Mouse (Mus musculus) kidney, postnatal 0 days (tissue): ENCODE data around the gene Fam171a2. TPM values are rescaled to one million over a fixed set of nuclear protein-coding genes. Genes with fewer than 3 reads are reported as not detected.

Experiments
- ATAC-seq: fragments of 200-750 bp; cut with Nextera tagmentation; replicated peaks from 2 replicates; pipeline ENCODE4 v1.8.0; 2017; ENCODE audit warnings: low read depth, moderate number of reproducible peaks, moderate TSS enrichment, moderate library complexity; ENCODE audit not compliant: low FRiP score
- DNase-seq: peaks from one replicate; pipeline ENCODE4 v3.0.0-alpha.2; 2016; ENCODE audit warnings: low spot score
- H3K27ac ChIP-seq: fragments of 300-500 bp; sonication (generic); 2 replicates; pipeline ENCODE4 v1.5.1; 2014; ENCODE audit warnings: mild to moderate bottlenecking
- H3K27me3 ChIP-seq: fragments of 300-500 bp; sonication (generic); 2 replicates; pipeline ENCODE4 v1.6.1; 2014; ENCODE audit warnings: low read length, mixed read lengths; ENCODE audit not compliant: insufficient read depth
- H3K36me3 ChIP-seq: fragments of 300-500 bp; sonication (generic); 2 replicates; pipeline ENCODE4 v1.6.1; 2014; ENCODE audit warnings: low read length, mixed read lengths; ENCODE audit not compliant: insufficient read depth
- H3K4me1 ChIP-seq: fragments of 300-500 bp; sonication (generic); replicated peaks from 2 replicates; pipeline ENCODE4 v1.6.1; 2014; ENCODE audit warnings: antibody characterized with exemption, low read length, mixed read lengths; ENCODE audit not compliant: insufficient read depth
- H3K4me2 ChIP-seq: fragments of 300-500 bp; sonication (generic); 2 replicates; pipeline ENCODE4 v1.6.1; 2014; ENCODE audit warnings: mild to moderate bottlenecking, low read length, moderate library complexity, mixed read lengths
- H3K4me3 ChIP-seq: fragments of 300-500 bp; sonication (generic); replicated peaks from 2 replicates; pipeline ENCODE4 v1.5.1; 2014; ENCODE audit warnings: low read depth, low read length
- H3K9ac ChIP-seq: fragments of 300-500 bp; sonication (generic); 2 replicates; pipeline ENCODE4 v1.6.1; 2014; ENCODE audit warnings: low read depth, low read length
- H3K9me3 ChIP-seq: fragments of 300-500 bp; sonication (generic); replicated peaks from 2 replicates; pipeline ENCODE4 v1.6.1; 2016; ENCODE audit warnings: low read length, inconsistent platforms, mixed read lengths
- CTCF ChIP-seq: IDR thresholded peaks from 2 replicates; pipeline ENCODE4 v1.5.1; 2016; ENCODE audit warnings: antibody characterized with exemption, low read depth, mild to moderate bottlenecking, moderate library complexity
- WGBS: fragments of 180-500 bp; shearing (Covaris S2); extraction: QIAGEN DNeasy Blood & Tissue Kit; methylation state at CpG from one replicate; pipeline ENCODE4 v1.1.7; 2014; 5-methylcytosine and 5-hydroxymethylcytosine counted together
- polyA plus RNA-seq: library from polyadenylated mRNA; unstranded; fragments of >200 nt; fragmentation: Nextera tagmentation; extraction: Ambion mirVana; gene quantifications from 2 replicates; pipeline ENCODE4 v1.2.1, GENCODE M21; 2015

Fam171a2 gene
- polyA plus RNA-seq, 1 experiment from 2014 or later, result 6.4 TPM

- 0 out of 2 replicates have a peak overlapping the region, but pooled peaks have one; percentile 27 for H3K4me3 ChIP-seq
- peaks cover 11% of the 10 kb centered on the region; the same call in 1 of the 2 replicates for H3K27me3 ChIP-seq
Measured at GRCm38 (mm10) chr11:102399107-102399506, 48.4 kb downstream of the Fam171a2 start.

GRCm38 (mm10) chr11:102398007-102398825 is 49.3 kb downstream of the Fam171a2 start:
- Histone ChIP-seq H3K4me3 (no peak overlapping the region), H3K4me2 (no peak overlapping the region), H3K27me3 (peaks cover 11% of the 10 kb centered on the region; the same call in 1 of the 2 replicates), H3K27ac (no peak overlapping the region), H3K9me3 (no peaks in the 10 kb centered on the region), H3K9ac (no peak overlapping the region), H3K36me3 (peaks cover 11% of the 10 kb centered on the region), H3K4me1 (peaks cover 19% of the 10 kb centered on the region)
- ATAC-seq (no peak), DNase-seq (peak; percentile 45)
- no peak for TF ChIP-seq CTCF
- WGBS, result 75% methylated on average over 20 of the region's 20 CpGs

More at GRCm38 (mm10) chr11:102399107-102399506, 48.4 kb downstream of the Fam171a2 start:
- ATAC-seq (no peak), DNase-seq (peak; percentile 15)
- Histone ChIP-seq H3K9me3 (no peaks in the 10 kb centered on the region), H3K4me1 (peaks cover 10% of the 10 kb centered on the region), H3K4me2 (peak overlapping the region; percentile 54), H3K9ac (0 out of 2 replicates have a peak overlapping the region, but pooled peaks have one; percentile 27), H3K36me3 (peaks cover 20% of the 10 kb centered on the region), H3K27ac (no peak overlapping the region)
- TF ChIP-seq CTCF, result no peak
- 13% methylated on average over 15 of the region's 15 CpGs for WGBS

- no peak overlapping the region for H3K4me3 ChIP-seq
- ATAC-seq (no peak), DNase-seq (no peak)
- no peak for TF ChIP-seq CTCF
- no peak overlapping the region for H3K27ac ChIP-seq
- 59% methylated on average over 7 of the region's 7 CpGs for WGBS
- no peaks in the 10 kb centered on the region for H3K9me3 ChIP-seq
- no peaks in the 10 kb centered on the region for H3K36me3 ChIP-seq
- peaks cover 14% of the 10 kb centered on the region; the same call in 1 of the 2 replicates for H3K27me3 ChIP-seq
- no peak overlapping the region for H3K9ac ChIP-seq
- peaks cover 23% of the 10 kb centered on the region for H3K4me1 ChIP-seq
- no peak overlapping the region for H3K4me2 ChIP-seq
Measured at GRCm38 (mm10) chr11:102396671-102397141, 50.8 kb downstream of the Fam171a2 start.

- Histone ChIP-seq H3K27me3 (peaks cover 14% of the 10 kb centered on the region; the same call in 1 of the 2 replicates), H3K4me1 (peaks cover 23% of the 10 kb centered on the region), H3K4me3 (no peak overlapping the region), H3K36me3 (no peaks in the 10 kb centered on the region), H3K9me3 (no peaks in the 10 kb centered on the region), H3K27ac (no peak overlapping the region), H3K9ac (no peak overlapping the region), H3K4me2 (no peak overlapping the region)
- no peak for TF ChIP-seq CTCF
- WGBS, result 47% methylated on average over 6 of the region's 6 CpGs
- no peak for DNase-seq
- no peak for ATAC-seq
Measured at GRCm38 (mm10) chr11:102396263-102396662, 51.2 kb downstream of the Fam171a2 start.

- H3K9ac ChIP-seq, result no peak overlapping the region
- H3K4me2 ChIP-seq, result no peak overlapping the region
- peaks cover 14% of the 10 kb centered on the region; the same call in 1 of the 2 replicates for H3K27me3 ChIP-seq
- ATAC-seq (no peak), DNase-seq (no peak)
- TF ChIP-seq CTCF, result no peak
- no peaks in the 10 kb centered on the region for H3K36me3 ChIP-seq
- no peak overlapping the region for H3K27ac ChIP-seq
- 4% methylated on average over 5 of the region's 5 CpGs for WGBS
- H3K4me1 ChIP-seq, result peaks cover 23% of the 10 kb centered on the region
- no peak overlapping the region for H3K4me3 ChIP-seq
- no peaks in the 10 kb centered on the region for H3K9me3 ChIP-seq
Measured at GRCm38 (mm10) chr11:102395250-102395649, 52.2 kb downstream of the Fam171a2 start.

GRCm38 (mm10) chr11:102394421-102395124 is 52.9 kb downstream of the Fam171a2 start:
- TF ChIP-seq CTCF, result no peak
- no peak overlapping the region for H3K4me2 ChIP-seq
- DNase-seq (no peak), ATAC-seq (no peak)
- peaks cover 9% of the 10 kb centered on the region; the same call in 1 of the 2 replicates for H3K27me3 ChIP-seq
- no peak overlapping the region for H3K4me3 ChIP-seq
- no peak overlapping the region for H3K27ac ChIP-seq
- H3K4me1 ChIP-seq, result peaks cover 17% of the 10 kb centered on the region
- no peaks in the 10 kb centered on the region for H3K36me3 ChIP-seq
- 81% methylated on average over 9 of the region's 9 CpGs for WGBS
- no peak overlapping the region for H3K9ac ChIP-seq
- no peaks in the 10 kb centered on the region for H3K9me3 ChIP-seq
